Mouse (Mus musculus) forebrain, embryonic 13.5 days (tissue): ENCODE results near the gene 1190005I06Rik. TPM values are rescaled to one million over a fixed set of nuclear protein-coding genes. Genes with fewer than 3 reads are reported as not detected.

Experiments used
- ATAC-seq: fragments of 200-750 bp; cut with Nextera tagmentation; 2 replicates; pipeline ENCODE4 v1.8.0; 2017
- H3K27ac ChIP-seq: fragments of 300-500 bp; sonication (generic); 2 replicates; pipeline ENCODE4 v1.5.1; 2015; ENCODE audit warnings: inconsistent platforms, mild to moderate bottlenecking, moderate library complexity
- H3K27me3 ChIP-seq: fragments of 300-500 bp; sonication (generic); 2 replicates; pipeline ENCODE4 v1.6.1; 2015; ENCODE audit warnings: mild to moderate bottlenecking, inconsistent platforms
- H3K36me3 ChIP-seq: fragments of 300-500 bp; sonication (generic); 2 replicates; pipeline ENCODE4 v1.6.1; 2015; ENCODE audit warnings: mild to moderate bottlenecking, inconsistent platforms; ENCODE audit not compliant: poor library complexity, severe bottlenecking
- H3K4me1 ChIP-seq: fragments of 300-500 bp; sonication (generic); 2 replicates; pipeline ENCODE4 v1.6.1; 2015; ENCODE audit warnings: inconsistent platforms
- H3K4me2 ChIP-seq: fragments of 300-500 bp; sonication (generic); 2 replicates; pipeline ENCODE4 v1.6.1; 2015; ENCODE audit warnings: inconsistent platforms, mild to moderate bottlenecking, moderate library complexity
- H3K4me3 ChIP-seq: fragments of 300-500 bp; sonication (generic); 2 replicates; pipeline ENCODE4 v1.5.1; 2015; ENCODE audit warnings: mild to moderate bottlenecking, inconsistent platforms
- H3K9ac ChIP-seq: fragments of 300-500 bp; sonication (generic); 2 replicates; pipeline ENCODE4 v1.6.1; 2015; ENCODE audit warnings: mild to moderate bottlenecking, inconsistent platforms
- H3K9me3 ChIP-seq: fragments of 300-500 bp; sonication (generic); replicated peaks from 2 replicates; pipeline ENCODE4 v1.6.1; 2016; ENCODE audit warnings: inconsistent platforms
- WGBS: fragments of 180-500 bp; shearing (Covaris S2); methylation state at CpG from one replicate; pipeline ENCODE4 v1.1.7; 2015; 5-methylcytosine and 5-hydroxymethylcytosine counted together
- polyA plus RNA-seq: library from polyadenylated mRNA; unstranded; fragments of >200 nt; fragmentation: Nextera tagmentation; extraction: Ambion mirVana; gene quantifications from 2 replicates; pipeline ENCODE4 v1.2.1, GENCODE M21; 2015

The 1190005I06Rik gene
- polyA plus RNA-seq, 1 experiment from 2014 or later, result 3.7 TPM

DNA sequence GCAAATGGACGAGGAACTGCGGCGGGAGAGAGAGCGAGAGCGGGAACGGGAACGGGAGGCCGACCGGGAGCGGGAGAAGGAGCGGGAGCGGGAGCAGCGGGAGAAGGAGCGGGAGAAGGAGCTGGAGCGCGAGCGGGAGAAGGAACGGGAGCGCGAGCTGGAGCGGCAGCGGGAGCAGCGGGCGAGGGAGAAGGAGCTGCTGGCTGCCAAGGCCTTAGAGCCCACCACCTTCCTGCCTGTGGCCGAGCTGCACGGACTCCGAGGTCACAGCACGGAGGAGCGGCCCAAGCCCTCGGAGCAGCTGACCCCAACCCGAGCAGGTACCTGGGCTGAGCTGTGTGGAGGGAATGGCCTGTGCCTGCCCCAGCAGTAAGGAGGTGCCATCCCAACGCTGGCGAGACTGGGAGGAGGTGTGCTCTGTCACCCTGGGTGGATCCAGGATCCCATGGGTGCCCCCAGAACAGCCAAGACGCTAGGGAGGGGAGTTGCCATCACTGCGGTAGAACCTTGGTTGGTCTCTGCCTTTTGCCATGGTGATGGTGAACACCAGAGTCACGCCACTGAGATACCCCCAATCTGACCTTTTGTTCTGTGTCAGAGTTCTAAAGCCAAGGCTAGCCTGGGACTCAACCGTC, 79.2 kb downstream of the 1190005I06Rik start:
- Histone ChIP-seq H3K4me3 (no peak overlapping the region), H3K4me2 (no peak overlapping the region), H3K27me3 (no peaks in the 10 kb centered on the region), H3K36me3 (peaks cover 82% of the 10 kb centered on the region), H3K9me3 (no peaks in the 10 kb centered on the region), H3K27ac (no peak overlapping the region; the same call in 1 of the 2 replicates), H3K9ac (no peak overlapping the region), H3K4me1 (peaks cover 54% of the 10 kb centered on the region)
- ATAC-seq, result no peak
- 96% methylated on average over 36 of the region's 37 CpGs for WGBS

GRCm38 (mm10) chr8:120567731-120568130, 79.7 kb downstream of the 1190005I06Rik start:
- peaks cover 77% of the 10 kb centered on the region for H3K36me3 ChIP-seq
- H3K9me3 ChIP-seq, result no peaks in the 10 kb centered on the region
- no peaks in the 10 kb centered on the region for H3K27me3 ChIP-seq
- no peak overlapping the region; the same call in 1 of the 2 replicates for H3K27ac ChIP-seq
- H3K9ac ChIP-seq, result no peak overlapping the region
- H3K4me1 ChIP-seq, result peaks cover 59% of the 10 kb centered on the region
- H3K4me3 ChIP-seq, result no peak overlapping the region
- H3K4me2 ChIP-seq, result no peak overlapping the region
- ATAC-seq, result no peak
- WGBS, result 96% methylated on average over 17 of the region's 17 CpGs

DNA sequence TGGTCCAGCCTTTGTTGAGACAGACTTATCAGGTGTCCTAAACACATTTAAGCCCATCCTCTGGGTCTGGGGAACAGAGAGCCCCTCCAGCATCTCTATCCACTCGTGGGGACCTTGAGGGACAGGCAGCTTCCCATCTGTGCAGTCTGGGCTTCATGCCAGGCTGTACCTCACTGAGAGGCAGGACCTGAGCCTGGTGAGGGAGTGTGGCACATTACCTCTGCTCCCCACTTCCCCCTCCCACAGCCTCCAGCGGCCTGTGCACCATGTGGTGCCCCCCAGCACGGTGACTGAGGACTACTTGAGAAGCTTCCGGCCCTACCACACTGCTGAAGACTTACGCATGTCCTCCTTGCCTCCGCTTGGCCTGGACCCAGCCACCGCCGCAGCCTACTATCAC, 80.8 kb downstream of the 1190005I06Rik start:
- no peak; the same call in 1 of the 2 replicates for ATAC-seq
- Histone ChIP-seq H3K4me1 (peaks cover 70% of the 10 kb centered on the region), H3K27ac (peak overlapping the region; percentile 94), H3K4me2 (no peak overlapping the region), H3K9ac (peak overlapping the region; percentile 30; the same call in 1 of the 2 replicates), H3K9me3 (no peaks in the 10 kb centered on the region), H3K36me3 (peaks cover 66% of the 10 kb centered on the region), H3K27me3 (no peaks in the 10 kb centered on the region), H3K4me3 (no peak overlapping the region)
- 64% methylated on average over 8 of the region's 8 CpGs for WGBS

DNA sequence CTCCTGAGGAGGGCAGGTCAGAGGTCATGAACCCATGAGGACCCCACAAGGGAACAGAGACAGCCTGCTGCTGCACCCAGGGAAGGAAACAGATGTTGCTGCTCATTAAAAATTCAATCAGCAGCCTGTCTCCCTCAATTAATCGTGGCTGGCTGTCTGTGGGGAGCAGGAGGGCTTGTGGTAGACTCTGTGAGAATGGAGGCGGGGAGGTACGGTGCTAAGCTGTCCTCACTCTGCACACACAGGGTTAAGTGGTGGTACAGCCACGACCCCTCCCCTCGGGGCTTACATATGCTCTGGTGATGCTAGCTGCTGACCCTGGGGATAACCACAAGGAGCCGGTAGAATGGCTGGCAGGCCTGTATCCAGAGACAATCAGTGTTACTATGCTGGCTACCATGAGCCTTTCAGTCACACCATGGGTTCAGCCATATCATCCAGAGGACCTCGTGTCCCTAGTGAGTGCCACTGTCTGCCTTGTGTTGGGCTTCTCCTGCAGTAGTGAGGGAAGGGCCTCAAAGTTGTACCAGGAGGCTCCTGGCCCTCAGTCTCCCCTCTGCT, 82.2 kb downstream of the 1190005I06Rik start:
- WGBS, result 15% methylated on average over 7 of the region's 7 CpGs
- Histone ChIP-seq H3K9me3 (no peaks in the 10 kb centered on the region), H3K9ac (peak overlapping the region; percentile 35; the same call in 1 of the 2 replicates), H3K4me3 (no peak overlapping the region), H3K36me3 (peaks cover 52% of the 10 kb centered on the region), H3K27ac (peak overlapping the region; percentile 94), H3K4me2 (no peak overlapping the region), H3K4me1 (peaks cover 79% of the 10 kb centered on the region), H3K27me3 (no peaks in the 10 kb centered on the region)
- 0 out of 2 replicates have a peak, but pooled peaks have one; percentile 11 for ATAC-seq

GRCm38 (mm10) chr8:120563851-120564837, 83.3 kb downstream of the 1190005I06Rik start:
- Histone ChIP-seq H3K36me3 (peaks cover 41% of the 10 kb centered on the region), H3K9ac (peak overlapping the region; percentile 36), H3K27me3 (no peaks in the 10 kb centered on the region), H3K4me3 (peak overlapping the region; percentile 5; the same call in 1 of the 2 replicates), H3K4me1 (peaks cover 84% of the 10 kb centered on the region), H3K27ac (peak overlapping the region; percentile 94), H3K4me2 (peak overlapping the region; percentile 27), H3K9me3 (no peaks in the 10 kb centered on the region)
- 9% methylated on average over 20 of the region's 20 CpGs for WGBS
- peak; percentile 19; the same call in 1 of the 2 replicates for ATAC-seq

DNA sequence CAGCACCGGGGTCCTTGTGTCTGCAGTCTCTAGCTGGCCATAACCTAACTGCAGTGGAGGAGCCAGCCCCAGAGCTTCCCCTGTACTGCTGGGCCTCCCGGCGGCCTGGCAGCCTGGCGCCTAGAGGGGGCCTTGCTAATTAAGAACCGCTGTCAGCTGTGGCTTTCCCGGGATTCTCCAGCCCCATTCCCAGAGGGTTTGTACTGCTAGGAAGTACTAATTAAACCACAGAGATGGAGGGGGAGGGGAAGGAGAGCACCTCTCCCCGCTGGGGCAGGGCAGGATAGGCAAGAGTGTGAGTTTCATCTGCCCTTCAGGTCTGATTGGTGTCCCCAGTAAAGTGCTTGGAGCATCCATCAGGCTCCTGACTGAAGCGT, 84.1 kb downstream of the 1190005I06Rik start:
- H3K4me2 ChIP-seq, result peak overlapping the region; percentile 27
- 3% methylated on average over 8 of the region's 8 CpGs for WGBS

DNA sequence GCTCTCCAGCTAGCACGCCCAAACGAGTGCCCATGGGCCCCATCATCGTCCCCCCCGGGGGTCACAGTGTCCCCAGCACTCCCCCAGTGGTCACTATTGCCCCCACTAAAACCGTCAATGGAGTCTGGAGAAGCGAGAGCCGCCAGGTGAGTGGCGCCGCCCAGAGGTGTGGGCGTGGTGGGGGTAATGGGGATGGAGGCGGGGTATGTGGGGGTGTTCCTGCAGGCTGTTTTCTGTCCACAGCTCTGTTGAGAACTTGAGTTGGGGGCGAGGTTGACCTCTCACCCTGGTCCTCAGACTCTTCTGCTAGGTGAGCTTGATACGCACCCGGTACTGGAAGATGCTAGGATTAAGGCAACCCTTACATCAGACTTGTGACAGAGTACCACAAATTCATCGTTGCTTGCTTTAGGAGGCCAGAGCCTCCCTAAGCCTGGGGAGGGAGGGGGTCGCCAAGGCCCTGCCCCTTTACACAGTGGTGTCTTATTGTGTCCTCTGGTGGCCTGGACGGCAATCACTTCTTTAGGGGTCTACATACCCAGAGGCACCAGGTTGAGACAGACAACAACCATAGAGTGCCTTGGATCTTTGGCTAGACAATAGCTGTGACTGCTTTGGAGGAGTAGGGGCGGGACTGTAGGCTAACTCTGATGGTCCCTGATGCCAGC, 84.6 kb downstream of the 1190005I06Rik start:
- no peak for ATAC-seq
- peak overlapping the region; percentile 17; the same call in 1 of the 2 replicates for H3K9ac ChIP-seq
- peaks cover 97% of the 10 kb centered on the region for H3K4me1 ChIP-seq
- no peak overlapping the region for H3K4me3 ChIP-seq
- H3K27ac ChIP-seq, result peak overlapping the region; percentile 94
- WGBS, result 67% methylated on average over 18 of the region's 18 CpGs
- peak overlapping the region; percentile 27; the same call in 1 of the 2 replicates for H3K4me2 ChIP-seq
- H3K27me3 ChIP-seq, result no peaks in the 10 kb centered on the region
- peaks cover 27% of the 10 kb centered on the region for H3K36me3 ChIP-seq
- no peaks in the 10 kb centered on the region for H3K9me3 ChIP-seq

More for the DNA sequence above, 84.1 kb downstream of the 1190005I06Rik start:
- peaks cover 33% of the 10 kb centered on the region for H3K36me3 ChIP-seq
- peak; percentile 29; the same call in 1 of the 2 replicates for ATAC-seq
- H3K27me3 ChIP-seq, result no peaks in the 10 kb centered on the region
- peak overlapping the region; percentile 5; the same call in 1 of the 2 replicates for H3K4me3 ChIP-seq
- peak overlapping the region; percentile 36; the same call in 1 of the 2 replicates for H3K9ac ChIP-seq
- H3K9me3 ChIP-seq, result no peaks in the 10 kb centered on the region
- H3K4me1 ChIP-seq, result peaks cover 92% of the 10 kb centered on the region
- H3K27ac ChIP-seq, result peak overlapping the region; percentile 94

DNA sequence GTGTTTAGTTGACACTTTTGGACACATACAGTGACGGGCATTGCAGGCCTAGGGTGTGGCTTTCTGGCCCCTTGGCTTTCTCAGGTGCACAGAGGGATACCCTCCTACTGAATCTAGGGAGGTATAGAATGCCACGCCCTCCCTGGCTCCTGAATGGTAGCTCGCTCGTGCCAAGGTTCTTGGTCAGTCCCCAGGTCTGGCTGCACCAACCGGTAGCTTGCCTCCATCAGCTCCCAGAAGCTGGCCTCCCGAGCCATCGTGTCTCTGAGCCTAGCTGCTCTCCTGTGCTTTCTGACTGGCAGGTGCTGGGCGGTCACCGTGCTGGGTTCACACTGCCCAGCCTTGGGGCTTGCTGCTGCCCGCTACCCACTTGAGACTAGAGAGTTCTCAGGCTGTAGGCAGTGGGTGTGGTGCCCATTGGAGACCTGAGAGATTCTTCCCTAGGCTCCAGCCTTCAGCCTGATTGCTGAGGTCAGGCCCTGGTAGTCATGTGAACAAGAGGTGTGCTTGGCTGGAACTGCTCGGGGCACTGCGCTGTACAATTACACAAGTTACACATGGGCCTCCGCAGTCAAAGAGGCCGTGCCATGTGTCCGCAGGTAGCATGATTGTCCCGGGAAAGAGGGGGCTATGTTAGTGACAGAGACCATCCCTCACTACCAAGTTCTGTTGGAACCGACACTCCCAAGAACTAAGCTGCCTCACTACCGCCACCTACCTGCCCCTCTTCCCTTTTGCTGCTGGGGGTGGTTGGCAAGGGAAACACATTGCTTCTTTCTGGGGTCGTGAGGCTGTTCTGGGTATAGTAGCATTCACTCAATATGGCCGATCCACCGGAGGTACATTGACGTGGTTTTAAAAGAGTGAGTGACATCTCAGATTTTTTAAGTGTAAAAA, 85.6 kb downstream of the 1190005I06Rik start:
- WGBS, result 77% methylated on average over 22 of the region's 22 CpGs
- H3K27ac ChIP-seq, result peak overlapping the region; percentile 94
- H3K4me2 ChIP-seq, result no peak overlapping the region
- H3K36me3 ChIP-seq, result peaks cover 17% of the 10 kb centered on the region
- ATAC-seq, result no peak
- H3K4me3 ChIP-seq, result no peak overlapping the region
- H3K4me1 ChIP-seq, result peaks cover 100% of the 10 kb centered on the region
- H3K9ac ChIP-seq, result no peak overlapping the region
- no peaks in the 10 kb centered on the region for H3K9me3 ChIP-seq
- H3K27me3 ChIP-seq, result no peaks in the 10 kb centered on the region

- Histone ChIP-seq H3K36me3 (peaks cover 9% of the 10 kb centered on the region), H3K9ac (peak overlapping the region; percentile 31; the same call in 1 of the 2 replicates), H3K4me1 (peaks cover 100% of the 10 kb centered on the region), H3K27ac (peak overlapping the region; percentile 90; the same call in 1 of the 2 replicates), H3K27me3 (no peaks in the 10 kb centered on the region), H3K9me3 (no peaks in the 10 kb centered on the region), H3K4me3 (no peak overlapping the region), H3K4me2 (no peak overlapping the region)
- ATAC-seq, result no peak
- WGBS, result 74% methylated on average over 5 of the region's 5 CpGs
Measured at GRCm38 (mm10) chr8:120560535-120560934, 86.9 kb downstream of the 1190005I06Rik start.

DNA sequence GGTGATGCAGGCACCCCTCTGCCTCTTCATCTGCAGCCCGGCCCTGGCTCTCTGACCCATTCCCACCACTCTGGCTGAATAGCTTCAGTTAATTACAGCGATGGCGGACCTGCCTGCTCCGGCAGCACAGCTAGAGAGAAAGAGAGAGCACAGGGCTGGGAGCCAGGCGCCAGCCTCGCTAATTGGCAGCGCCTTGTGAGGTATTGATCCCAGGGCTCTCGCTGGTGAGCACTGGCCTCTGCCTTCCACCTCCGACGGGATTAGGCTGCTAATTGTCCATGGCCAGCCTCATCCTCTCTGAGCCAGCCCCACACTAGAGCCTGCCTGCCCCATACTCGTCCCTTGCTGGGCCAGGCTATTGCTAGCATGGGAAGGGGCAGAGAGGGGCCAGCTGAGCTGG, 87.8 kb downstream of the 1190005I06Rik start:
- ATAC-seq, result peak; percentile 54
- Histone ChIP-seq H3K36me3 (peaks cover 10% of the 10 kb centered on the region), H3K4me1 (peaks cover 100% of the 10 kb centered on the region), H3K4me2 (peak overlapping the region; percentile 33), H3K27ac (peak overlapping the region; percentile 90), H3K9ac (peak overlapping the region; percentile 35; the same call in 1 of the 2 replicates), H3K4me3 (no peak overlapping the region), H3K9me3 (no peaks in the 10 kb centered on the region), H3K27me3 (no peaks in the 10 kb centered on the region)
- WGBS, result 4% methylated on average over 11 of the region's 11 CpGs
